Mouse (Mus musculus) hindbrain, embryonic 14.5 days (tissue): ENCODE measurements around the gene Crip1. TPM values are rescaled to one million over a fixed set of nuclear protein-coding genes. Genes with fewer than 3 reads are reported as not detected.

Experiments
- ATAC-seq: fragments of 200-750 bp; cut with Nextera tagmentation; 2 replicates; pipeline ENCODE4 v1.8.0; 2017; ENCODE audit warnings: moderate number of reproducible peaks, mild to moderate bottlenecking, moderate TSS enrichment, moderate library complexity; ENCODE audit not compliant: low FRiP score
- DNase-seq: peaks from one replicate; pipeline ENCODE4 v3.0.0-alpha.2; 2015; ENCODE audit warnings: low spot score
- H3K27ac ChIP-seq: fragments of 300-500 bp; sonication (generic); 2 replicates; pipeline ENCODE4 v1.5.1; 2014; ENCODE audit warnings: mild to moderate bottlenecking, moderate library complexity
- H3K27me3 ChIP-seq: fragments of 300-500 bp; sonication (generic); 2 replicates; pipeline ENCODE4 v1.6.1; 2014; ENCODE audit warnings: mild to moderate bottlenecking, low read length, mixed read lengths; ENCODE audit not compliant: control insufficient read depth, insufficient read depth
- H3K36me3 ChIP-seq: fragments of 300-500 bp; sonication (generic); replicated peaks from 2 replicates; pipeline ENCODE4 v1.6.1; 2014; ENCODE audit not compliant: control insufficient read depth, insufficient read depth
- H3K4me1 ChIP-seq: fragments of 300-500 bp; sonication (generic); replicated peaks from 2 replicates; pipeline ENCODE4 v1.6.1; 2014; ENCODE audit warnings: antibody characterized with exemption, low read length, mixed read lengths; ENCODE audit not compliant: control insufficient read depth, insufficient read depth
- H3K4me2 ChIP-seq: fragments of 300-500 bp; sonication (generic); replicated peaks from 2 replicates; pipeline ENCODE4 v1.6.1; 2014; ENCODE audit warnings: mild to moderate bottlenecking, moderate library complexity
- H3K4me3 ChIP-seq: fragments of 300-500 bp; sonication (generic); replicated peaks from 2 replicates; pipeline ENCODE4 v1.5.1; 2014; ENCODE audit warnings: mild to moderate bottlenecking, low read length
- H3K9ac ChIP-seq: fragments of 300-500 bp; sonication (generic); 2 replicates; pipeline ENCODE4 v1.6.1; 2014
- H3K9me3 ChIP-seq: fragments of 300-500 bp; sonication (generic); 2 replicates; pipeline ENCODE4 v1.6.1; 2016; ENCODE audit warnings: low read length; ENCODE audit not compliant: control insufficient read depth
- WGBS: fragments of 180-500 bp; shearing (Covaris S2); extraction: QIAGEN DNeasy Blood & Tissue Kit; methylation state at CpG from one replicate; pipeline ENCODE4 v1.1.7; 2014; 5-methylcytosine and 5-hydroxymethylcytosine counted together
- polyA plus RNA-seq: library from polyadenylated mRNA; unstranded; fragments of >200 nt; fragmentation: Nextera tagmentation; extraction: Ambion mirVana; gene quantifications from 2 replicates; pipeline ENCODE4 v1.2.1, GENCODE M21; 2014

Gene Crip1
- polyA plus RNA-seq, 1 experiment from 2014 or later = 34.4 TPM

DNA sequence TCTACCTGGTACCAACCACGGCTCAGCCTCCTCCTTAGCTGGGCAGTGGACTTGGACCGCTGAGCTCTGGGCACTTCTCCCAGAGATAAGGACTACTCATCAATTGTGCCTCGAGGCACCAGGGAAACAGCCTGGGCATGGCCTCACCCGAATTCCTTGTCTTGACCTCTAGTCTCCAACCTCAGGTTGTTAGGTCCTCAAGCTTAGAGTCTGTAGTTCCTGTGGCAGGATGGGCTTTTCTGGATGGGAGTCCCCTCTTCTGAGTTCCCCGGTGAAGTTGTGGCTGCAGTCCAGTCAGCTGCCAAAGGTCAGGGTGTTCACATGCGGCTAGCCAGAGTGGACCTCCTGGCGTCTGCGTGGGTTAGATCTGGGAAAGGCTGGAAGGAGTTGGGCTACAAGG lies 4.9 kb downstream of the Crip1 start:
- H3K4me3 ChIP-seq = no peak overlapping the region
- ATAC-seq (no peak), DNase-seq (no peak)
- H3K27me3 ChIP-seq = 0 out of 2 replicates have a peak, but pooled peaks cover 23% of the 10 kb centered on the region
- H3K27ac ChIP-seq = no peak overlapping the region
- no peak overlapping the region for H3K4me2 ChIP-seq
- no peaks in the 10 kb centered on the region for H3K9me3 ChIP-seq
- no peak overlapping the region for H3K9ac ChIP-seq
- no peaks in the 10 kb centered on the region for H3K36me3 ChIP-seq
- 76% methylated on average over 8 of the region's 8 CpGs for WGBS
- H3K4me1 ChIP-seq = peaks cover 23% of the 10 kb centered on the region

DNA sequence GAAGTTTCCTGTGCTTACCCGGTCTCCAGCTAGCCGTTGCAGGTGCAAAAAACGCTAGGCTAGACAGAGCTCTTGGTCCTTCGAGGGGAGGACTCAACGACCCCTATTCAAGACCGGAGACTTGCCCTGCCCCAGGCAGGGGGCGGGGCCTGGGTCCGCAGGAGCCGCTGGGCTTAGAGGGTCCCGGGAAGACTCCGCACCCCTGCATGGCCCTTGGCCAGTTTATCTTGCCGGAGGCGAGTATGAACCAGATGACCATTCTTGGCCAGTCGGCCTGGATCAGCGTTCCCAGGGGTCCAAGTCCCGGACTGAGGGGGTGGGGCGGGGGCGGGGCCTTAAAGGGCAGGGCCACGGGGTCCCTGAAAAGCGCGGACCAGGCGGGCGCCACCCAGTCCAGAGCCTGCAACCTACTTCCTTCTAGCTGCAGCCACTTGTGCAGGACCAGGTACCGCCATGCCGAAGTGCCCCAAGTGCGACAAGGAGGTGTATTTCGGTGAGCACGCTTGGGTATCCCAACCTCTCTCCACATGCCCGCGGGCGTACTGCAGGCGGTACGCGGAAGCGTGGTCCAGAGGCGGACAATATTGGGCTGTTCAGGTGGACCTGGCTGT lies 5.7 kb downstream of the Crip1 start:
- no peak for DNase-seq
- peak overlapping the region; percentile 27 for H3K4me3 ChIP-seq
- ATAC-seq = no peak
- H3K4me1 ChIP-seq = peaks cover 25% of the 10 kb centered on the region
- H3K9me3 ChIP-seq = no peaks in the 10 kb centered on the region
- 0 out of 2 replicates have a peak, but pooled peaks cover 23% of the 10 kb centered on the region for H3K27me3 ChIP-seq
- H3K27ac ChIP-seq = no peak overlapping the region
- H3K36me3 ChIP-seq = no peaks in the 10 kb centered on the region
- 1% methylated on average over 36 of the region's 36 CpGs for WGBS
- H3K9ac ChIP-seq = peak overlapping the region; percentile 37; the same call in 1 of the 2 replicates
- H3K4me2 ChIP-seq = peak overlapping the region; percentile 54

DNA sequence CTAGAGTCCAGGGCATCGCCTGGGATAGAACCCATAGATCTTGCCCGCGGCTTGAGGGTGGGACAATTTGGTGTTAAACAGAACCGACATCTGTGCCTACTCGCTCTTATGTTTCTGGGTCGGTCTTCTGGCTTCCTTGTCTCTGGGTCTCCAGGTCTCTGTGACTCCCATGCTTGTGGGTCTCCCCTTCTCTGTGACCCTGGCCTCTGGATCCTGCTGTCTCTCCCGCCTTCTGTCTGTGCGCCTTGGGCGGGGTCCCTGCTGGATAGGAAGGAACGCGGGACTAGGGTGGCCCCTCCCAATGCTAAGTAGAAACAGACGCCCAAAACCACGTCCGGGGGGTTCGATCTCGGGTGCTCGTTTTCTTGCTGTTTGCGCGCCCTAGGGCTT lies 6.2 kb downstream of the Crip1 start:
- H3K4me3 ChIP-seq = peak overlapping the region; percentile 27
- no peak overlapping the region for H3K27ac ChIP-seq
- 0 out of 2 replicates have a peak, but pooled peaks cover 23% of the 10 kb centered on the region for H3K27me3 ChIP-seq
- H3K4me1 ChIP-seq = peaks cover 29% of the 10 kb centered on the region
- WGBS = 33% methylated on average over 19 of the region's 19 CpGs
- no peaks in the 10 kb centered on the region for H3K36me3 ChIP-seq
- H3K9ac ChIP-seq = peak overlapping the region; percentile 37; the same call in 1 of the 2 replicates
- no peak for ATAC-seq
- no peaks in the 10 kb centered on the region for H3K9me3 ChIP-seq
- DNase-seq = no peak
- peak overlapping the region; percentile 54 for H3K4me2 ChIP-seq

DNA sequence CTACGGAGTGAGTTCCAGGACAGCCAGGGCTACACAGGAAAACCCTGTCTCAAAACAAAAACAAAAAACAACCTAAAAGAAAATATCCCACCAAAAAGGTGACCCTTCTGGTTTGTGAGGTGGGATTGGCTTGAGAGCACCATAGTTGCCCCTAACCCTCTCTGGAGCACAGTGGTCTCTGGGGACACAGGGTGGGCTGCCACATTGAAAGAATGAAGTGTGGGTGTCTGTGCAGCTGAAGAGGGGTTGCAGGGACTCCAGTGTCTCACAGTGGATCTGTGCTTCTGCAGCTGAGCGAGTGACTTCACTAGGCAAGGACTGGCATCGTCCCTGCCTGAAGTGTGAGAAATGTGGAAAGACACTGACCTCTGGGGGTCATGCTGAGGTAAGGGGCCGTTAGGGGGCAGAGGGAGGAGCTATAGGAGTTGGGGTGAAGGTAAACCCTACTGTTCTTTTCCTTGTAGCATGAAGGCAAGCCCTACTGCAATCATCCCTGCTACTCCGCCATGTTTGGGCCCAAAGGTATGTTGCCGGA lies 6.9 kb downstream of the Crip1 start:
- ATAC-seq (no peak), DNase-seq (no peak)
- Histone ChIP-seq H3K9ac (no peak overlapping the region), H3K9me3 (no peaks in the 10 kb centered on the region), H3K4me3 (no peak overlapping the region), H3K4me1 (peaks cover 28% of the 10 kb centered on the region), H3K27ac (no peak overlapping the region), H3K4me2 (no peak overlapping the region), H3K36me3 (no peaks in the 10 kb centered on the region), H3K27me3 (0 out of 2 replicates have a peak, but pooled peaks cover 23% of the 10 kb centered on the region)
- WGBS = 79% methylated on average over 6 of the region's 6 CpGs

DNA sequence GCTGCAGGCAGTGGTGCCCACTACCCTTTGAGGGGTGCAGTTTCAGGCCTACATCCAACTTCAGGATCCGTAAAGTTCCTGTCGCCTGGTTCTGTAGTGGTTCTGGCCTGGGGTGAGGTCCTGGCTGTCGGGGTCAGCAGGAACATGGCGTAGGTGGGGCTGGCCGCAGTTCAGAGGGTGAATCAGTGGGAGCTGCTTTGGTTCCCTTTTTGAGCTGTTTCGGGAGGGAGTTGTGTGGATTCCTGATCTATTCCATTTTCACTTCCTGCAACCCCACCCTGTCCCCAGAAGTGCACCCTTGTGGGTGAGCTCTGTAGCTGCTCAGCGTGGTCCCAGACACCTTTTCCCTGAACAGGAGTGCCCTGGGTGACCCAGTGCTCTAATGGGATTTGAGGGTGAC lies 7.9 kb downstream of the Crip1 start:
- Histone ChIP-seq H3K4me3 (no peak overlapping the region), H3K4me1 (peaks cover 24% of the 10 kb centered on the region), H3K4me2 (no peak overlapping the region), H3K9ac (no peak overlapping the region), H3K9me3 (no peaks in the 10 kb centered on the region), H3K27me3 (0 out of 2 replicates have a peak, but pooled peaks cover 23% of the 10 kb centered on the region), H3K36me3 (no peaks in the 10 kb centered on the region), H3K27ac (no peak overlapping the region)
- 91% methylated on average over 7 of the region's 7 CpGs for WGBS
- DNase-seq (no peak), ATAC-seq (no peak)

DNA sequence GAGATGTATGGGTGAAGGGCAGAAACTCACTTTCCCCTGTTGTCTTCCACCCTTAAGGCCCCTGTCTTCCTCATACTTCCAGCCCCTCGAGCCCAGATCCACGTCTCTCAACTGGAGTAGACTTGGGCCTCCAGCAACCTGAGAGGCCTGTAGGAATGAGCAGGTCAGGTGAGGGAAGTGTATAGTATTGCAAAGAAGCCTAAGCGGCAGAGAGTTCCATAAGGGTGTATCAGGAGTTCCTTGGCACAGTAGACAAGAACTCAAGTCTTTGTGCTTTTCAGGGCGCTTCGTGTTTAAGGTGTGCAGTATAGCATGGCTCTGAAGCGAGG lies 8.6 kb downstream of the Crip1 start:
- Histone ChIP-seq H3K4me3 (peak overlapping the region; percentile 35), H3K27me3 (0 out of 2 replicates have a peak, but pooled peaks cover 22% of the 10 kb centered on the region), H3K27ac (no peak overlapping the region), H3K4me1 (peaks cover 21% of the 10 kb centered on the region), H3K9me3 (no peaks in the 10 kb centered on the region), H3K9ac (peak overlapping the region; percentile 61; the same call in 1 of the 2 replicates), H3K36me3 (no peaks in the 10 kb centered on the region), H3K4me2 (peak overlapping the region; percentile 82)
- DNase-seq (no peak), ATAC-seq (no peak)
- WGBS = 85% methylated on average over 6 of the region's 6 CpGs

DNA sequence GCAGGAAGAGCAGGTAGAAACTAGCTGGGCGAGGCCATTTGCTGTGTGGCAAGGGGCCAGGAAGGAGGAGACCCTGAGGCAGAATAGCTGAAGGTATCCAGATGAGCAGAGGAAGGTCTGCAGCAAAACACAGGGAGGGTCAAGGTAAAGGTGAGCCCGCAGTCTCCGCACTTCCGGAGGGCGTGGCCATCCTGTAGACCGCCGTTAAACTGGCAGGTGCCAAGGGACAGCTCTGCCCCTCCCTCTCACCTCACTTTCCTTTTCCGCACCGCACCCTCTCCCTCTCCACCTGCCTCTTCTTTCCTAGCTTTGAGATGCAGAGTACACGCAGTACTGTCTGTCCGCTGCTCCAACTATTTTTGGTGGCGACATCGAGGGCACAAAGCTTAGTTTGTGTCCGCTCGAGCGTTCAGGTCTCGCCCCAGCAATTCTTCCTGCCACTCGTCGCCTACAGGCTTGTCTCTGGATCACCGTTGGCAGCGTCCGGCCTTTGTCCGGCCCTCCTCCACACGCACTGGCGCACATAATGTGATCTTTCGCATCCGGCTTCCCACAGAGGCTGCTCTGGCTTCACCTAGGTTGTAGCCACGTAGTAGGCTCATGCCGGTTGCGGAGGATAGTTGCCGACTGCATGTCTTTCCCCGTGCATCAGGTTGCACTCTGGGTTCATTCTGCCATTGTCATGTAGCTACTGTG lies 9.1 kb downstream of the Crip1 start:
- peak; percentile 32 for DNase-seq
- Histone ChIP-seq H3K27me3 (0 out of 2 replicates have a peak, but pooled peaks cover 19% of the 10 kb centered on the region), H3K27ac (peak overlapping the region; percentile 79), H3K4me3 (peak overlapping the region; percentile 35), H3K9me3 (no peaks in the 10 kb centered on the region), H3K9ac (peak overlapping the region; percentile 61), H3K4me1 (peaks cover 21% of the 10 kb centered on the region), H3K4me2 (peak overlapping the region; percentile 82), H3K36me3 (no peaks in the 10 kb centered on the region)
- 6% methylated on average over 32 of the region's 32 CpGs for WGBS
- 0 out of 2 replicates have a peak, but pooled peaks have one; percentile 0 for ATAC-seq

DNA sequence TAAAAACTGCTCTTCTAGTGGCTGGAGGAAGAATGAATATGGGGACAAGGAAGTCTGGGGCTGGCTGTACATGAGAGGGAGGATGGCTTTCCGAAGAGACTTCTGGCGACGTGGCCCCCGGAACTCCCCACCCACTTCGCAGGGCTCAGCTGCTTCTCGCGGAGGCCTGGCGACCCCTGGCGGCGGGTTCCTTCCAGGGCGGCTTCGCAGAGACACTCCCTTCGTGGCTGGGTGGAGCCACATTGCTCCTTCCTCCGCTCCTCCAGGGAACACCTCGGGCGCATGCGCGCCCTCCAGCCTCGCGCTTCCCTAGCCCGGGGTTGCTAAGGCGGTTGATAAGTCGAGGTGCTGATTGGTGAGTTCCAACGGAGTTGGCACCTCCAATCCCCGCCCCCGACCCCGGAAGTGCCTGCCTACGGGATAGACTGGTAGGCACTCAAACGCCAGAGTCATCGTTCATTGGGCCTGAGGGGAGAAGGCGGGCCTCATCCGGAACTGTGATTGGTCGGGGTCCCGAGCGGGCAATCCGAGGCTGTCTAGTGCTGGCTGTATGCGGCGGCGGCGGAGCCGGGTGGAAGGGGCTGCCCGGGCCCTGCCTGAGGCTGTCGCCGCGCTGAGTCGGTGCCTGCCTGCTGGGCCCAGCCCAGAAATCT lies 9.9 kb downstream of the Crip1 start, which contains the start of gene Tedc1:
Gene Tedc1, plus strand, starts transcription at position 535 of the 653 bp plus-strand sequence.
- Histone ChIP-seq H3K4me1 (peaks cover 21% of the 10 kb centered on the region), H3K27me3 (0 out of 2 replicates have a peak, but pooled peaks cover 14% of the 10 kb centered on the region), H3K4me2 (peak within 1 kb of the TSS; percentile 82), H3K9me3 (no peaks in the 10 kb centered on the region), H3K4me3 (peak within 1 kb of the TSS; percentile 50), H3K27ac (peak within 1 kb of the TSS; percentile 79), H3K36me3 (no peaks in the 10 kb centered on the region), H3K9ac (peak within 1 kb of the TSS; percentile 61)
- ATAC-seq (peak; percentile 98), DNase-seq (peak; percentile 97)
- WGBS = under 1% methylated on average over 46 of the region's 46 CpGs

DNA sequence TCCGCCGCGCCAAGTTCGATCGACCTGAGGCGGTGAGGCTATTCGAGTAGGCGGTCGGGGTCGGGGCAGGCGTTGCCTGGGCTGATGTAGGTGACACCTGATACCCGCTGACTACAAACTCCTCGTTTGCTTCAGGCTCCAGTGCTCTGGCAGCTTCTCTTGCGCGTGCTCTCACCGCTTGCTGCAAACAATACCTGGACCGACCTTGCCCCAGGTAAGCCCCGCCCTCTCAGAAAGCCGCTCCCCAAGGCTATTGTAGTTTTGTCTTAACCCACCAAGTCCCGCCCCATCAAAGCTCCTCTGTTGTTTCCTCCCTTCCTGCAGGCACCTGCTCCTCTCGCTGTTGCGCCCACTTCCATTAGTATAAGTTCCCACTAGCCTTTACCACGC lies 10.4 kb downstream of the Crip1 start:
- H3K4me1 ChIP-seq = peaks cover 20% of the 10 kb centered on the region
- DNase-seq (no peak), ATAC-seq (peak; percentile 26; the same call in 1 of the 2 replicates)
- WGBS = under 1% methylated on average over 23 of the region's 23 CpGs
- 0 out of 2 replicates have a peak, but pooled peaks cover 8% of the 10 kb centered on the region for H3K27me3 ChIP-seq
- no peak overlapping the region for H3K27ac ChIP-seq
- H3K4me2 ChIP-seq = peak overlapping the region; percentile 82
- no peaks in the 10 kb centered on the region for H3K9me3 ChIP-seq
- H3K9ac ChIP-seq = peak overlapping the region; percentile 46
- H3K36me3 ChIP-seq = no peaks in the 10 kb centered on the region
- peak overlapping the region; percentile 50 for H3K4me3 ChIP-seq
